Mouse (Mus musculus) liver, embryonic 13.5 days (tissue): ENCODE data around the gene Hs3st6. TPM values are rescaled to one million over a fixed set of nuclear protein-coding genes. Genes with fewer than 3 reads are reported as not detected.
A peak's percentile ranks its signal among the peaks of the same experiment; 100 is the strongest.

Experiments used
- ATAC-seq: fragments of 200-750 bp; cut with Nextera tagmentation; 2 replicates; pipeline ENCODE4 v1.8.0; 2017; ENCODE audit warnings: low read depth, mild to moderate bottlenecking, moderate number of reproducible peaks, moderate library complexity
- DNase-seq: peaks from one replicate; pipeline ENCODE4 v3.0.0; 2022
- H3K27ac ChIP-seq: fragments of 300-500 bp; sonication (generic); 2 replicates; pipeline ENCODE4 v1.5.1; 2015; ENCODE audit warnings: moderate library complexity, mild to moderate bottlenecking, inconsistent platforms
- H3K27me3 ChIP-seq: fragments of 300-500 bp; sonication (generic); 2 replicates; pipeline ENCODE4 v1.6.1; 2015; ENCODE audit warnings: mild to moderate bottlenecking, inconsistent platforms
- H3K36me3 ChIP-seq: fragments of 300-500 bp; sonication (generic); 2 replicates; pipeline ENCODE4 v1.6.1; 2015; ENCODE audit warnings: mild to moderate bottlenecking, inconsistent platforms
- H3K4me1 ChIP-seq: fragments of 300-500 bp; sonication (generic); replicated peaks from 2 replicates; pipeline ENCODE4 v1.6.1; 2015; ENCODE audit warnings: inconsistent platforms
- H3K4me2 ChIP-seq: fragments of 300-500 bp; sonication (generic); 2 replicates; pipeline ENCODE4 v1.6.1; 2015; ENCODE audit warnings: inconsistent platforms, mild to moderate bottlenecking, moderate library complexity
- H3K4me3 ChIP-seq: fragments of 300-500 bp; sonication (generic); replicated peaks from 2 replicates; pipeline ENCODE4 v1.5.1; 2015; ENCODE audit warnings: mild to moderate bottlenecking, inconsistent platforms
- H3K9ac ChIP-seq: fragments of 300-500 bp; sonication (generic); 2 replicates; pipeline ENCODE4 v1.6.1; 2015; ENCODE audit warnings: mild to moderate bottlenecking, inconsistent platforms
- H3K9me3 ChIP-seq: fragments of 300-500 bp; sonication (generic); replicated peaks from 2 replicates; pipeline ENCODE4 v1.6.1; 2016; ENCODE audit warnings: inconsistent platforms
- WGBS: fragments of 180-500 bp; shearing (Covaris S2); methylation state at CpG from one replicate; pipeline ENCODE4 v1.1.7; 2015; ENCODE audit not compliant: insufficient replicate concordance; 5-methylcytosine and 5-hydroxymethylcytosine counted together
- polyA plus RNA-seq: library from polyadenylated mRNA; unstranded; fragments of >200 nt; fragmentation: Nextera tagmentation; extraction: Ambion mirVana; gene quantifications from 2 replicates; pipeline ENCODE4 v1.2.1, GENCODE M21; 2015

The Hs3st6 gene
- polyA plus RNA-seq, 1 experiment from 2014 or later: not detected

DNA sequence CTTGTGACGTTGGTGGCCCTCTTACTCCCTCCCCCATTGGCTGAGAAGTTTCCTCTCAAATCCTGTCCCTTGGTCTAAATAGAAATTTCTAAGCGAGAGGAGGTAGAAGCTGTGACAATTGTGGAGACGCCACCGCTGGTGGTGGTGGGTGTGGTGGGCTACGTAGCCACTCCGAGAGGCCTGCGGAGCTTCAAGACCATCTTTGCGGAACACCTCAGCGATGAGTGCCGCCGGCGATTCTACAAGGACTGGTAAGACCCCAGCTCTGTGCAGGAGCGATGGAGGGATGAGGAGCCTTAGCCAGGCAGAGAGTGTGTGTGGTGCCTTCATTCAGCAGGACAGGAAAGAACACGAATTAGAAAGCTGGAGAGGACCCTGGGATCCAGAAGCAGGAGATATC is 22.0 kb upstream of the Hs3st6 start:
- Histone ChIP-seq H3K9me3 (no peaks in the 10 kb centered on the region), H3K4me3 (no peak overlapping the region), H3K4me2 (no peak overlapping the region), H3K4me1 (peaks cover 15% of the 10 kb centered on the region), H3K27ac (no peak overlapping the region), H3K9ac (no peak overlapping the region), H3K27me3 (0 out of 2 replicates have a peak, but pooled peaks cover 16% of the 10 kb centered on the region), H3K36me3 (no peaks in the 10 kb centered on the region)
- WGBS: 76% methylated on average over 14 of the region's 14 CpGs
- DNase-seq (no peak), ATAC-seq (no peak)

DNA sequence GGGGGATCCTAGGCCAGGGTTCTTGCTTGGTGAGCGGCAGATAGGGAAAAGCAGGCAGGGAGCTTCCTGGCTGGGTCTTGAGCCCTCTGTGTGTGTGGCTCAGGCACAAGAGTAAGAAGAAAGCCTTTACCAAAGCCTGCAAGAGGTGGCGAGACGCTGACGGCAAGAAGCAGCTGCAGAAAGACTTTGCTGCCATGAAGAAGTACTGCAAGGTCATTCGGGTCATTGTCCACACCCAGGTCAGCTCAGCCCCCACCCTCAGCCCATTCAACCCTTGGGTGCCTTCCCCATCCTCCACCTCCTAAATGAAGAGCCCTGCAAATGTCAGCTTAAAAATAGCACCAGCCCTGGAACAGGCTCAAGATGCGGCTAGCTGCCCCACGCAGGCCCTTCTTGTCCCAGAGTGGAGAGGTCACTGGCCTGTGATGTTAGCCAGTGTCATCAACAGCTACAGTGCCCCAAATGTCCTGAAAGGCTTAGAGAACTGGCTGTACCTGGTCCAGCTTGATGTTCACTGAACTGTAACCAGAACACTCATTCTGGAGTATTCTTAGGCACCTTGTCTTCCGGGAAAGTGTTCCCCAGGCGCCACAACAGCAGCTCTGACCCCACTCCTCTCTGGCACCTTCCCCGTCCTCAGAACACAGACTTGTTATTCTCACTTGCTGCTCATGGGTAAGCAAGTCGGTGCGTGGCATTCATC is 20.4 kb upstream of the Hs3st6 start:
- Histone ChIP-seq H3K4me3 (no peak overlapping the region), H3K36me3 (no peaks in the 10 kb centered on the region), H3K9me3 (no peaks in the 10 kb centered on the region), H3K9ac (no peak overlapping the region), H3K4me2 (no peak overlapping the region), H3K27ac (no peak overlapping the region), H3K27me3 (0 out of 2 replicates have a peak, but pooled peaks cover 16% of the 10 kb centered on the region), H3K4me1 (peaks cover 21% of the 10 kb centered on the region)
- DNase-seq (no peak), ATAC-seq (no peak)
- 76% methylated on average over 12 of the region's 12 CpGs for WGBS

- Histone ChIP-seq H3K9me3 (no peaks in the 10 kb centered on the region), H3K27ac (no peak overlapping the region), H3K27me3 (0 out of 2 replicates have a peak, but pooled peaks cover 4% of the 10 kb centered on the region), H3K4me3 (no peak overlapping the region), H3K4me1 (peaks cover 31% of the 10 kb centered on the region), H3K36me3 (no peaks in the 10 kb centered on the region), H3K4me2 (no peak overlapping the region), H3K9ac (no peak overlapping the region)
- ATAC-seq (no peak), DNase-seq (no peak)
- WGBS: 82% methylated on average over 21 of the region's 21 CpGs
Observed at GRCm38 (mm10) chr17:24733434-24734050, 19.2 kb upstream of the Hs3st6 start.

- no peak for DNase-seq
- 68% methylated on average over 1 of the region's 1 CpGs for WGBS
- no peak overlapping the region for H3K27ac ChIP-seq
Observed at GRCm38 (mm10) chr17:24734513-24734912, 18.3 kb upstream of the Hs3st6 start.

DNA sequence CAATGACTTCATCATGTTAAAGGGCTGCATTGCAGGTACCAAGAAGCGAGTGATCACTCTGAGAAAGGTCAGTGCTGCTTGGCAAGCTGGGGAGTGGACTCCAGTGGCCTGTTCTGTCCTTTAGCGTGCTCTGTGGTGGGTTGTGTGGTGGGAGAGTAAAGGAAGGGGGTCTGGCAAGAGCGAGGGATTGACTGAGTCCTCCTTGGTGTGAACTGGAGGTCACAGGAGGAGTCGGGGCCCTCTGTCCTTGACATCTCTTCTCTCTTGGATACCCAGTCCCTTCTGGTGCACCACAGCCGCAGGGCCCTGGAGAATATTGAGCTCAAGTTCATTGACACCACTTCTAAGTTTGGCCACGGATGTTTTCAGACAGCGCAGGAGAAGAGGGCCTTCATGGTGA is 17.3 kb upstream of the Hs3st6 start:
- H3K9me3 ChIP-seq: no peaks in the 10 kb centered on the region
- H3K4me3 ChIP-seq: peak overlapping the region; percentile 48
- H3K27ac ChIP-seq: peak overlapping the region; percentile 87
- H3K9ac ChIP-seq: peak overlapping the region; percentile 66
- H3K27me3 ChIP-seq: 0 out of 2 replicates have a peak, but pooled peaks cover 3% of the 10 kb centered on the region
- WGBS: 72% methylated on average over 7 of the region's 7 CpGs
- ATAC-seq (no peak), DNase-seq (no peak)
- peaks cover 10% of the 10 kb centered on the region for H3K36me3 ChIP-seq
- peaks cover 45% of the 10 kb centered on the region for H3K4me1 ChIP-seq
- peak overlapping the region; percentile 91 for H3K4me2 ChIP-seq

More at GRCm38 (mm10) chr17:24734513-24734912, 18.3 kb upstream of the Hs3st6 start:
- Histone ChIP-seq H3K9ac (no peak overlapping the region), H3K4me1 (peaks cover 38% of the 10 kb centered on the region), H3K9me3 (no peaks in the 10 kb centered on the region), H3K36me3 (peaks cover 1% of the 10 kb centered on the region; the same call in 1 of the 2 replicates), H3K4me3 (no peak overlapping the region), H3K27me3 (0 out of 2 replicates have a peak, but pooled peaks cover 3% of the 10 kb centered on the region), H3K4me2 (no peak overlapping the region)
- no peak for ATAC-seq

DNA sequence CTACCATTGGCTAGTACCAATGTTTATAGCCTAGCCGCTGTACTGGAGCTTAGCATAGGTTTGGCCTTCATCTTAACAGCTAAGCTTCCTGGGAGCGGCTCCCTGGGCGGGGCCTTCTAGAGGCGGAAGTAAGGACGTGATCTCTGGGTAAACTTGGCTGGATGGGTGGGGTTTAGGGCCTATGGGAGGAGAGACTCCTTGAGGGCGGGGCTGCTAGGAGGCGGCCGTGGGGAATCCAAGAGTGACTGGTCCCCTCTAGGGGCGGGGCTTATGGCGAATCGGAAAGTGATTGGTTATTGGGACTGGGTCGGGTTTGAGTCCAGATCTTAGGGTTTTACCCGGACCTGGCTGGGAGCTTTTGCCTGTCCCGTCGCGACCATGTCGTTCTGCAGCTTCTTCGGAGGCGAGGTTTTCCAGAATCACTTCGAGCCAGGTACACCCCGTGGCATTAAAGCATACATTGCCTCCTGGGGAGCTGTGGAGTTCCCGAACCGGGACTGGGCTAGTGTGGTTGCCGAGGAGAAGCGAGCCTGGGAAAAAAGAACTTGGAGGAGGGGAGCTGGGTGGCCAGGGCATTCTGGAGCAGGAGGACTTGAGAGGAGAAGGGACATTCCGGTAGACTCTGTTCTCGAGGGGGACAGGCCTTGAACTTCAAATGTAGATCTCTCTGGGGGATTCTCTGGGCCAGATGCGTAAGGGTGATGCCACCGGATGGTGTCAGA is 16.3 kb upstream of the Hs3st6 start, which contains the start of gene Msrb1:
Gene Msrb1, plus strand, starts transcription at position 313 of the 722 bp plus-strand sequence.
- peaks cover 14% of the 10 kb centered on the region for H3K36me3 ChIP-seq
- peak within 1 kb of the TSS; percentile 87 for H3K27ac ChIP-seq
- H3K9me3 ChIP-seq: no peaks in the 10 kb centered on the region
- DNase-seq: peak; percentile 100
- H3K4me1 ChIP-seq: peaks cover 45% of the 10 kb centered on the region
- H3K4me2 ChIP-seq: peak within 1 kb of the TSS; percentile 91
- under 1% methylated on average over 29 of the region's 29 CpGs for WGBS
- peak within 1 kb of the TSS; percentile 82 for H3K9ac ChIP-seq
- H3K4me3 ChIP-seq: peak within 1 kb of the TSS; percentile 75
- no peaks in the 10 kb centered on the region for H3K27me3 ChIP-seq
- ATAC-seq: peak; percentile 96

DNA sequence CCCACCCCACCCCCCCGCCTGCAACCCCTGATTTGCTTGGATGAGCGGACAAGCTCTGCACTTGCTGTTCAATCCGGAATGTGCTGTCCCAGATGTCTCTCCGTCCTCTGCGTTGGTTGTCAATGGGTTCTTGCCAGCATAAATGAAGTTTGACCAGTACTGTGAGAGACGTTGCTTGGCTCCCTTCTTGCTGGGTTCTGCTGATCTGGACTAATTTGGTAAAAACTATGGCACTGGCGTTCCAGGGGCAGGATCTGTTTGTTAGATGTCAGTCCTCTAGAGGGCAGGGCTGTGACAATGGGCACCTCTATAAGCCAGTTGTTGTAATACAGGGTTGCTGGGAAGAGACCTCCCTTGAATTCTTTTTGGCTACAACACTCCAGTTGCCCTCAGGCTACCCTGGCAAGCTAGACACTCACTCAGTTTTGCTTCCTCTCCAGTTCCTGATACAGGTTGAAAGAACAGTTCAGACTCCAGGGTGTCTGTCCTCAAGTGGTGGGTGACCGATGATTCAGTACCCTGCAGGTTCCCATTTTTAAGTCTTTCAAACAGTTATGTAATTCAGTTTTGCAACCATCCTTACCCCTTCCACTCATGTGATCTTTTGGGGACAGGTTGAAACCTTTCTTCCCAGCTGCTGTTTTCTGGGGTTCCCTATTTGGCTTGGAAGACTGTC is 15.5 kb upstream of the Hs3st6 start:
- Histone ChIP-seq H3K27ac (peak overlapping the region; percentile 84), H3K4me2 (peak overlapping the region; percentile 91), H3K9me3 (no peaks in the 10 kb centered on the region), H3K4me3 (peak overlapping the region; percentile 75), H3K9ac (peak overlapping the region; percentile 82), H3K27me3 (no peaks in the 10 kb centered on the region), H3K36me3 (peaks cover 21% of the 10 kb centered on the region), H3K4me1 (peaks cover 45% of the 10 kb centered on the region)
- ATAC-seq (no peak), DNase-seq (no peak)
- WGBS: 23% methylated on average over 8 of the region's 8 CpGs

DNA sequence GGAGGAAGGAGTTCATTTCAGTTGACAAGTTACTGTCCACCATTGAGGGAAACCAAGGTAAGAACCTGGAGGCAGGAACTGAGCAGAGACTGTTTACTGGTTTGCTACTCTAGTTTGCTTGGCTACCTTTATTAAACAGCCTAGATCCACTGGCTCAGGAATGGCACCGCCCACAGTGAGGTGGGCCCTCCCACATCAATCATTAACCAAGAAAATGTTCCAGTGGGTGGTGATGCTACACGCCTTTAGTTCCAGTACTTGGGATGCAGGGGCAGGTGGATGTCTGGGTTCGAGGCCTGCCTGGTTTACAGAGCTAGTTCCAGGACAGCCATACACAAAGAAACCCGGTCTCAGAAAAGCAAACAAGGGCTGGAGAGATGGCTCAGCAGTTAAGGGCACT is 14.6 kb upstream of the Hs3st6 start:
- peak overlapping the region; percentile 91; the same call in 1 of the 2 replicates for H3K4me2 ChIP-seq
- H3K9me3 ChIP-seq: no peaks in the 10 kb centered on the region
- 66% methylated on average over 4 of the region's 4 CpGs for whole genome bisulfite sequencing
- H3K27ac ChIP-seq: no peak overlapping the region
- ATAC-seq: no peak
- H3K4me3 ChIP-seq: 0 out of 2 replicates have a peak overlapping the region, but pooled peaks have one; percentile 75
- H3K27me3 ChIP-seq: no peaks in the 10 kb centered on the region
- H3K9ac ChIP-seq: no peak overlapping the region
- peaks cover 23% of the 10 kb centered on the region for H3K36me3 ChIP-seq
- no peak for DNase-seq
- H3K4me1 ChIP-seq: peaks cover 45% of the 10 kb centered on the region

DNA sequence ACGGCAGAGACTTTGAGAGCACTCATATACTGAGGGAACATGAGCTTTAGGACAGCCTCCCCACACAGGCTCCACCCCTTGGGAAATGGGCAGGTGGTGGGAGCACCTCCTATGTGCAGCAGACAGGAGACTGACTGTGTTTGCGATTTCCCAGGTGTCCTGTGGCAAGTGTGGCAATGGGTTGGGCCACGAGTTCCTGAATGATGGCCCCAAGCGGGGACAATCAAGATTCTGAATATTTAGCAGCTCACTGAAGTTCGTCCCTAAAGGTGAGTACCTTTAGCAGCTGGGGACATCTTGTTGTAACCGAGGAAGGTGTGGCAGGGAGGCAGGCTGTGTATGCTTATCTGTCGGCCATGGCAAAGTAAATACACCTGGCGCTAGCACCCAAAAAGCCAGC is 12.9 kb upstream of the Hs3st6 start:
- Histone ChIP-seq H3K4me2 (no peak overlapping the region), H3K27me3 (no peaks in the 10 kb centered on the region), H3K36me3 (peaks cover 23% of the 10 kb centered on the region), H3K9me3 (no peaks in the 10 kb centered on the region), H3K9ac (no peak overlapping the region), H3K27ac (no peak overlapping the region), H3K4me3 (no peak overlapping the region), H3K4me1 (peaks cover 44% of the 10 kb centered on the region)
- 73% methylated on average over 8 of the region's 8 CpGs for WGBS
- ATAC-seq: no peak
- DNase-seq: no peak

DNA sequence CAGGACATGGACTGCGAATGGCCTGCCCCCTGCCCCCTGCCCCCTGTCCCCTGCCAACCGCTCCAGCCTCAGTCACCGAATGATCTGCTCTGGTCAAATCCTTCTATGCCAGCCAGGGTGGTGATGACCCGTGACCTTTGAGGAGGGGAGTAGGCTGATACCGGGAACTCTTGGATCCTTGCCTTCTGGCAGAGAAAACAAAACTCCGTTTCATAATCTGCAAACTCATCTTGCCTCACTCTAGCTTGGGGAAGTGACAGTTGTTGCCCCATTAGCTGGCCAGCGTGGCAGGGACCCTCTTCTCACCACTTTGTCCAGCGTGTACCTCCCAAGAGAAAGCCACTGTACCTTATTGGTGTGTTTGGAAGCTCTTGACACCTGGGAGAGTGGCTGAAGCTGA is 10.5 kb upstream of the Hs3st6 start:
- no peak overlapping the region for H3K27ac ChIP-seq
- 70% methylated on average over 8 of the region's 8 CpGs for WGBS
- H3K4me3 ChIP-seq: no peak overlapping the region
- peaks cover 25% of the 10 kb centered on the region for H3K4me1 ChIP-seq
- ATAC-seq (no peak), DNase-seq (no peak)
- H3K9ac ChIP-seq: no peak overlapping the region
- no peaks in the 10 kb centered on the region for H3K9me3 ChIP-seq
- peaks cover 23% of the 10 kb centered on the region for H3K36me3 ChIP-seq
- H3K27me3 ChIP-seq: peaks cover 10% of the 10 kb centered on the region
- H3K4me2 ChIP-seq: no peak overlapping the region

DNA sequence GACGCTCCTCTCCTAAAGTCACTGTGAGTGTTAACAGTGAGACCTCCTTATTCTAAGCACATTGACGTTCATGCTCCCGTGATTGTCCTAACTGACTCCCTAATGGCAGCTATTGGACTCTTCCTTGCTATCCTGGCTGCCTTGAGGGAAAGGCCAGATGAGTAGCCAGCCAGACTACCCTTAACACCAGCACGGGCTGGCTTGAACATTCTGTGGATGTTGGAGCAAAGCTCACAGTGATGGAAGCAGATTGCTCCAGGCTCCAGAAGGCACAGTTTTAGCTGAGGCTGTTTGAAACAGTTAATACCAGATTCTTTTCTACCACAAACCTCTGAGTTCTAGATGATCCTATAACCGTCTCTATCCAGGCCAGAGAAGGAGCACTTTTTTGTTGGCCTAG is 8.9 kb upstream of the Hs3st6 start:
- Histone ChIP-seq H3K27ac (no peak overlapping the region), H3K36me3 (peaks cover 23% of the 10 kb centered on the region), H3K9ac (no peak overlapping the region), H3K4me3 (no peak overlapping the region), H3K27me3 (peaks cover 24% of the 10 kb centered on the region), H3K4me1 (peaks cover 13% of the 10 kb centered on the region), H3K4me2 (no peak overlapping the region), H3K9me3 (no peaks in the 10 kb centered on the region)
- 67% methylated on average over 5 of the region's 5 CpGs for WGBS
- DNase-seq (no peak), ATAC-seq (no peak)
